Comparison of ENCODE assay signal across 9 mouse cellular contexts in the genomic region with DNA sequence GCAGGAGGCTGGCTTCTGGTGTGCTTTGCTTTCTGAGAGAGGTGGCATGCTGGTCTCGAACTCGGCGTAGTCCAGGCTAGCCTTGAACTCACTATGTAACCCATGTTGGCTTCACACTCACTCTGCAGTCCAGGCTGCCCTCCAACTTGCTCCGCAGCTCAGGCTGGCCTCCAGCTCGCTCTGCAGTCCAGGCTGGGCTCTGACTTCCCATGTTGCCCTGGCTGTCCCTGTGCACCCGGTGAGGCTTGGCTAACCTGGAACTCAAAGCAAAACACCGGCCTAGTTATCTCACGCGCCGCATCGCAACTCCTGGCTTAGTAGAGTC. TPM values are rescaled to one million over a fixed set of nuclear protein-coding genes. Genes with fewer than 3 reads are reported as not detected.
DNase-seq lines count a peak whose midpoint lies in the region; ATAC-seq and TF ChIP-seq lines count a peak whose summit lies in the region.
"Had no signal": no experiment of that assay in that cellular context is flagged by ENCODE, and none has a peak within 500 bp of the region (broad histone marks: within the 10 kb centered on the region; RNA-seq: fewer than 3 reads in every experiment).

No protein-coding gene starts in this region.

- H3K9ac ChIP-seq in heart, embryonic 14.5 days (ENCODE audit: low read length) = peak overlapping the region; percentile 91
- peak overlapping the region; percentile 83 for H3K9ac ChIP-seq in MEL (ENCODE audit: control insufficient read depth, low read depth, low read length, poor library complexity, severe bottlenecking)
- H3K9ac ChIP-seq in liver, embryonic 11.5 days (ENCODE audit: low read depth, low read length) = peak overlapping the region; percentile 96

- ATAC-seq in heart, embryonic 14.5 days (ENCODE audit: insufficient number of reproducible peaks, insufficient read depth, low FRiP score, low read depth) = no peak
- ATAC-seq in liver, embryonic 11.5 days (replicated peaks; ENCODE audit: low FRiP score) = no peak
- no peak for ATAC-seq in monocyte, adult 5-6 weeks (replicated peaks; ENCODE audit: insufficient number of reproducible peaks, low FRiP score, low TSS enrichment, poor library complexity, severe bottlenecking)

- no peak for TF ChIP-seq EP300 in MEL (IDR thresholded peaks at IDR 0.05; ENCODE audit: low read depth in 1 of 2, low read length in 2 of 2)

- TF ChIP-seq RAD21 in MEL (IDR thresholded peaks at IDR 0.05; ENCODE audit: low read depth, low read length) = no peak

- no peak overlapping the region for H3K27ac ChIP-seq in heart, embryonic 14.5 days (replicated peaks in 1 of 2; ENCODE audit: control insufficient read depth in 1 of 2, insufficient read depth in 1 of 2, low read depth in 2 of 2, low read length in 2 of 2)
- peak overlapping the region; percentile 37 for H3K27ac ChIP-seq in MEL (ENCODE audit: control insufficient read depth, low read depth, low read length)
- peak overlapping the region; percentile 84 for H3K27ac ChIP-seq in forebrain, embryonic 10.5 days
- H3K27ac ChIP-seq in liver, embryonic 11.5 days (ENCODE audit: low read depth, low read length) = peak overlapping the region; percentile 96

- peaks cover 64% of the 10 kb centered on the region for H3K79me2 ChIP-seq in MEL (ENCODE audit: control insufficient read depth, insufficient read depth, low read length, poor library complexity)

- no peak for TF ChIP-seq POLR2A in MEL (IDR thresholded peaks at IDR 0.05; ENCODE audit: control insufficient read depth in 1 of 2, insufficient read depth in 1 of 2, low read depth in 1 of 2, low read length in 2 of 2, poor library complexity in 1 of 2)

- DNase-seq in heart, postnatal 4 days = no peak
- peak; percentile 59 for DNase-seq in MEL (ENCODE audit: low read depth, low spot score)
- DNase-seq in forebrain, embryonic 10.5 days (ENCODE audit: extremely low spot score, low spot score) = no peak
- DNase-seq in liver, embryonic 11.5 days (ENCODE audit: low spot score) = no peak
- DNase-seq in urinary bladder, adult 2 months (ENCODE audit: low spot score) = no peak
- no peak for DNase-seq in urinary bladder, adult 18-20 months (ENCODE audit: low spot score in 2 of 2)

- no peaks in the 10 kb centered on the region for H3K9me3 ChIP-seq in heart, embryonic 14.5 days (ENCODE audit: control insufficient read depth, low read length)
- H3K9me3 ChIP-seq in MEL (replicated peaks; ENCODE audit: insufficient read depth, low read length) = no peaks in the 10 kb centered on the region
- H3K9me3 ChIP-seq in forebrain, embryonic 10.5 days = no peaks in the 10 kb centered on the region
- H3K9me3 ChIP-seq in liver, embryonic 11.5 days (ENCODE audit: control insufficient read depth, low read length) = no peaks in the 10 kb centered on the region

- H3K36me3 ChIP-seq in heart, embryonic 14.5 days (ENCODE audit: control insufficient read depth, insufficient read depth, low read length) = peaks cover 30% of the 10 kb centered on the region
- peaks cover 2 to 31% of the 10 kb centered on the region in 2 experiments; a peak in 2 of 4 replicates for H3K36me3 ChIP-seq in MEL (ENCODE audit: control insufficient read depth in 1 of 2, insufficient read depth in 2 of 2, low read length in 2 of 2)
- peaks cover 28% of the 10 kb centered on the region for H3K36me3 ChIP-seq in forebrain, embryonic 10.5 days (replicated peaks)
- peaks cover 16% of the 10 kb centered on the region for H3K36me3 ChIP-seq in liver, embryonic 11.5 days (ENCODE audit: control insufficient read depth, insufficient read depth, low read length)

- no peak for TF ChIP-seq CTCF in MEL (IDR thresholded peaks at IDR 0.05 in 2 of 3, conservative IDR thresholded peaks at IDR 0.05 in 1 of 3; ENCODE audit: control insufficient read depth in 1 of 3, insufficient read depth in 1 of 3, low read depth in 2 of 3, low read length in 3 of 3, poor library complexity in 1 of 3, severe bottlenecking in 1 of 3)

- peaks cover 10 to 23% of the 10 kb centered on the region in 2 experiments for H3K4me1 ChIP-seq in heart, embryonic 14.5 days (ENCODE audit: control insufficient read depth in 2 of 2, insufficient read depth in 2 of 2, low read length in 2 of 2)
- peaks cover 19 to 43% of the 10 kb centered on the region in 2 experiments for H3K4me1 ChIP-seq in MEL (ENCODE audit: control insufficient read depth in 1 of 2, insufficient read depth in 2 of 2, low read length in 2 of 2)
- H3K4me1 ChIP-seq in forebrain, embryonic 10.5 days = peaks cover 49% of the 10 kb centered on the region
- H3K4me1 ChIP-seq in liver, embryonic 11.5 days (replicated peaks; ENCODE audit: control insufficient read depth, insufficient read depth, low read length) = peaks cover 41% of the 10 kb centered on the region

- 10% methylated on average over 11 of the region's 11 CpGs for WGBS in heart, embryonic 14.5 days
- 25% methylated on average over 11 of the region's 11 CpGs for WGBS in forebrain, embryonic 10.5 days
- WGBS in liver, embryonic 11.5 days = 14% methylated on average over 11 of the region's 11 CpGs

- peak overlapping the region; percentile 92 to 99 for H3K4me3 ChIP-seq in heart, embryonic 14.5 days (ENCODE audit: control insufficient read depth in 1 of 2, insufficient read depth in 1 of 2, low read depth in 1 of 2, low read length in 2 of 2)
- peak overlapping the region; percentile 90 to 98 for H3K4me3 ChIP-seq in MEL (ENCODE audit: control insufficient read depth in 1 of 2, insufficient read depth in 1 of 2, low read depth in 2 of 2, low read length in 2 of 2)
- peak overlapping the region; percentile 81 for H3K4me3 ChIP-seq in forebrain, embryonic 10.5 days
- peak overlapping the region; percentile 96 for H3K4me3 ChIP-seq in liver, embryonic 11.5 days (ENCODE audit: low read depth, low read length)

- H3K27me3 ChIP-seq in heart, embryonic 14.5 days (ENCODE audit: control insufficient read depth, insufficient read depth, low read length) = no peaks in the 10 kb centered on the region
- H3K27me3 ChIP-seq in MEL (ENCODE audit: control insufficient read depth in 1 of 2, insufficient read depth in 2 of 2, low read length in 2 of 2) = no peaks in the 10 kb centered on the region
- H3K27me3 ChIP-seq in forebrain, embryonic 10.5 days (ENCODE audit: poor library complexity, severe bottlenecking) = no peaks in the 10 kb centered on the region
- no peaks in the 10 kb centered on the region for H3K27me3 ChIP-seq in liver, embryonic 11.5 days (replicated peaks; ENCODE audit: control insufficient read depth, insufficient read depth, low read length)

- peak overlapping the region; percentile 100 for H3K4me2 ChIP-seq in heart, embryonic 14.5 days (ENCODE audit: low read length)
- H3K4me2 ChIP-seq in liver, embryonic 11.5 days = peak overlapping the region; percentile 90

RNA-seq across cellular contexts. Expression of a gene that starts 0.6 kb away (rescaled TPM):
- polyA plus RNA-seq in heart, embryonic 14.5 days (2014; fragmentation: Nextera tagmentation; extraction: Ambion mirVana) = 21.3 and 23.7 TPM in 2 replicates
- 10 to 100 TPM; 23.4 to 24.8 TPM for total RNA-seq in heart, postnatal 4 days (2021)
- total RNA-seq in MEL (2012; rRNA removed) = 38.6 and 52.0 TPM in 2 replicates
- polyA plus RNA-seq in MEL (2012; ENCODE audit: insufficient read depth in 1 of 2, insufficient read length in 2 of 2, low read depth in 1 of 2, low replicate concordance in 2 of 2, missing spikeins in 1 of 2) = 10 to 100 TPM in 1 of 2 experiments, not detected in 1; 65.9 TPM
- 43.9 and 44.9 TPM in 2 replicates for polyA plus RNA-seq in forebrain, embryonic 10.5 days (2016; fragmentation: Nextera tagmentation; extraction: Ambion mirVana)
- 58.5 and 63.8 TPM in 2 replicates for polyA plus RNA-seq in liver, embryonic 11.5 days (2014; fragmentation: Nextera tagmentation; extraction: Ambion mirVana)
- 33.0 and 37.4 TPM in 2 replicates for polyA plus RNA-seq in urinary bladder, adult 2 months (2012; rRNA removed)
- total RNA-seq in monocyte, adult 5-6 weeks (2017) = 8.1 to 18.2 TPM (median 8.2 TPM) in 3 replicates

RNA-seq across cellular contexts. Expression of a gene that starts 0.7 kb away (rescaled TPM):
- polyA plus RNA-seq in heart, embryonic 14.5 days (2014; fragmentation: Nextera tagmentation; extraction: Ambion mirVana) = 200 and 230 TPM in 2 replicates
- total RNA-seq in heart, postnatal 4 days (2021) = 10 to 100 TPM; 29.9 to 35.0 TPM
- 616 and 637 TPM in 2 replicates for total RNA-seq in MEL (2012; rRNA removed)
- 100 to 1,000 TPM in 1 of 2 experiments, not detected in 1; 246 TPM for polyA plus RNA-seq in MEL (2012; ENCODE audit: insufficient read depth in 1 of 2, insufficient read length in 2 of 2, low read depth in 1 of 2, low replicate concordance in 2 of 2, missing spikeins in 1 of 2)
- polyA plus RNA-seq in forebrain, embryonic 10.5 days (2016; fragmentation: Nextera tagmentation; extraction: Ambion mirVana) = 351 and 360 TPM in 2 replicates
- polyA plus RNA-seq in liver, embryonic 11.5 days (2014; fragmentation: Nextera tagmentation; extraction: Ambion mirVana) = 403 and 453 TPM in 2 replicates
- polyA plus RNA-seq in urinary bladder, adult 2 months (2012; rRNA removed) = 117 and 147 TPM in 2 replicates
- total RNA-seq in monocyte, adult 5-6 weeks (2017) = 78.9 to 86.7 TPM (median 80.7 TPM) in 3 replicates

RNA-seq across cellular contexts. Expression of a gene that starts 11.9 kb away (rescaled TPM):
- polyA plus RNA-seq in heart, embryonic 14.5 days (2014; fragmentation: Nextera tagmentation; extraction: Ambion mirVana) = 0.46 TPM in 2 replicates
- 1 to 10 TPM; 1.8 to 2.5 TPM for total RNA-seq in heart, postnatal 4 days (2021)
- not detected in 2 replicates for total RNA-seq in MEL (2012; rRNA removed)
- not detected for polyA plus RNA-seq in MEL (2012; ENCODE audit: insufficient read depth in 1 of 2, insufficient read length in 2 of 2, low read depth in 1 of 2, low replicate concordance in 2 of 2, missing spikeins in 1 of 2)
- polyA plus RNA-seq in forebrain, embryonic 10.5 days (2016; fragmentation: Nextera tagmentation; extraction: Ambion mirVana) = 1.5 and 2.0 TPM in 2 replicates
- 0.05 TPM in 1 of 2 replicates, not detected in the other for polyA plus RNA-seq in liver, embryonic 11.5 days (2014; fragmentation: Nextera tagmentation; extraction: Ambion mirVana)
- polyA plus RNA-seq in urinary bladder, adult 2 months (2012; rRNA removed) = not detected in 2 replicates
- not detected in 3 replicates for total RNA-seq in monocyte, adult 5-6 weeks (2017)
- total RNA-seq: neutrophil, adult 5-6 weeks had no signal

RNA-seq across cellular contexts. Expression of a gene that starts 15.9 kb away (rescaled TPM):
- 0.05 and 0.07 TPM in 2 replicates for polyA plus RNA-seq in heart, embryonic 14.5 days (2014; fragmentation: Nextera tagmentation; extraction: Ambion mirVana)
- total RNA-seq in heart, postnatal 4 days (2021) = not detected
- total RNA-seq in MEL (2012; rRNA removed) = 0.07 and 0.15 TPM in 2 replicates
- polyA plus RNA-seq in MEL (2012; ENCODE audit: insufficient read depth in 1 of 2, insufficient read length in 2 of 2, low read depth in 1 of 2, low replicate concordance in 2 of 2, missing spikeins in 1 of 2) = under 1 TPM in 1 of 2 experiments, not detected in 1; 0.25 TPM
- polyA plus RNA-seq in forebrain, embryonic 10.5 days (2016; fragmentation: Nextera tagmentation; extraction: Ambion mirVana) = 0.05 TPM in 1 of 2 replicates, not detected in the other
- polyA plus RNA-seq in liver, embryonic 11.5 days (2014; fragmentation: Nextera tagmentation; extraction: Ambion mirVana) = not detected in 2 replicates
- polyA plus RNA-seq in urinary bladder, adult 2 months (2012; rRNA removed) = 0.44 and 0.49 TPM in 2 replicates
- not detected in 3 replicates for total RNA-seq in monocyte, adult 5-6 weeks (2017)
- total RNA-seq: neutrophil, adult 5-6 weeks had no signal

RNA-seq across cellular contexts. Expression of a gene that starts 29.3 kb away (rescaled TPM):
- polyA plus RNA-seq in heart, embryonic 14.5 days (2014; fragmentation: Nextera tagmentation; extraction: Ambion mirVana) = 2,025 and 2,172 TPM in 2 replicates
- 1,000 to 10,000 TPM; 1,002 to 1,049 TPM for total RNA-seq in heart, postnatal 4 days (2021)
- total RNA-seq in MEL (2012; rRNA removed) = 983 and 1,061 TPM in 2 replicates
- 1,000 to 10,000 TPM in 1 of 2 experiments, not detected in 1; 1,528 TPM for polyA plus RNA-seq in MEL (2012; ENCODE audit: insufficient read depth in 1 of 2, insufficient read length in 2 of 2, low read depth in 1 of 2, low replicate concordance in 2 of 2, missing spikeins in 1 of 2)
- 2,273 and 2,281 TPM in 2 replicates for polyA plus RNA-seq in forebrain, embryonic 10.5 days (2016; fragmentation: Nextera tagmentation; extraction: Ambion mirVana)
- 1,793 and 1,800 TPM in 2 replicates for polyA plus RNA-seq in liver, embryonic 11.5 days (2014; fragmentation: Nextera tagmentation; extraction: Ambion mirVana)
- polyA plus RNA-seq in urinary bladder, adult 2 months (2012; rRNA removed) = 566 and 709 TPM in 2 replicates
- 242 to 281 TPM (median 259 TPM) in 3 replicates for total RNA-seq in monocyte, adult 5-6 weeks (2017)

Comparison
In these comparisons a context has a peak if more than half of its experiments do, and no peak if none do; other contexts are left out.
1. H3K27ac ChIP-seq: peak in MEL (single experiment), forebrain, embryonic 10.5 days (single experiment) and liver, embryonic 11.5 days (single experiment); none in heart, embryonic 14.5 days (0 of 2).
2. Peak in every context shown above with its lines, with median percentiles within 50 percentile points of each other: H3K4me3 ChIP-seq and H3K9ac ChIP-seq.